Comparison of ENCODE assay signal across 22 mouse cellular contexts in genomic region chr3:86711530-86711929, GRCm38 (mm10).
DNase-seq lines count a peak whose midpoint lies in the region; ATAC-seq and TF ChIP-seq lines count a peak whose summit lies in the region.
"Had no signal": no experiment of that assay in that cellular context is flagged by ENCODE, and none has a peak within 500 bp of the region (broad histone marks: within the 10 kb centered on the region; RNA-seq: fewer than 3 reads in every experiment).

No protein-coding gene starts in this region.

- DNase-seq in hindbrain, embryonic 11.5 days (ENCODE audit: low spot score): no peak
- no peak for DNase-seq in embryonic facial prominence, embryonic 10.5 days (ENCODE audit: low spot score)
- no peak for DNase-seq in hindbrain, postnatal 0 days (ENCODE audit: low spot score)
- no peak for DNase-seq in cerebellum, adult 11-12 months
- DNase-seq: adrenal gland, postnatal 25 days; cerebellum, adult 9-11 months; heart, postnatal 4 days; kidney, adult 18-20 months; layer of hippocampus, adult 9-11 months; liver, embryonic 13.5 days; lung, adult 2 months; lung, postnatal 14 days; right cerebral cortex, adult 18-20 months; thymus, adult 18-20 months; thymus, postnatal 36 days had no signal

- no peak overlapping the region for H3K4me3 ChIP-seq in hindbrain, embryonic 13.5 days
- no peak overlapping the region for H3K4me3 ChIP-seq in hindbrain, embryonic 11.5 days (ENCODE audit: low read depth, low read length)
- H3K4me3 ChIP-seq in embryonic facial prominence, embryonic 10.5 days: no peak overlapping the region
- H3K4me3 ChIP-seq in hindbrain, postnatal 0 days (ENCODE audit: low read length): no peak overlapping the region
- no peak overlapping the region for H3K4me3 ChIP-seq in neural tube, embryonic 15.5 days (replicated peaks)
- H3K4me3 ChIP-seq: erythroblast, embryonic 14.5 days; forebrain, embryonic 12.5 days; heart, embryonic 10.5 days; liver, embryonic 13.5 days had no signal

- H3K9ac ChIP-seq in hindbrain, embryonic 13.5 days: no peak overlapping the region
- no peak overlapping the region for H3K9ac ChIP-seq in hindbrain, embryonic 11.5 days (ENCODE audit: low read depth, low read length)
- H3K9ac ChIP-seq in hindbrain, postnatal 0 days (replicated peaks; ENCODE audit: low read length): no peak overlapping the region
- no peak overlapping the region for H3K9ac ChIP-seq in neural tube, embryonic 15.5 days (replicated peaks)
- H3K9ac ChIP-seq: forebrain, embryonic 12.5 days; liver, embryonic 13.5 days had no signal

- H3K4me1 ChIP-seq in hindbrain, embryonic 13.5 days (replicated peaks): peaks cover 15% of the 10 kb centered on the region
- H3K4me1 ChIP-seq in hindbrain, embryonic 11.5 days (replicated peaks; ENCODE audit: control insufficient read depth, insufficient read depth, low read length): no peaks in the 10 kb centered on the region
- H3K4me1 ChIP-seq in embryonic facial prominence, embryonic 10.5 days: peaks cover 51% of the 10 kb centered on the region
- no peaks in the 10 kb centered on the region for H3K4me1 ChIP-seq in hindbrain, postnatal 0 days (ENCODE audit: insufficient read depth, low read length)
- peaks cover 3% of the 10 kb centered on the region; the same call in 1 of the 2 replicates for H3K4me1 ChIP-seq in neural tube, embryonic 15.5 days
- H3K4me1 ChIP-seq: liver, embryonic 13.5 days had no signal

- 0 out of 2 replicates have a peak, but pooled peaks have one; percentile 32 for ATAC-seq in hindbrain, embryonic 13.5 days (ENCODE audit: low FRiP score)
- no peak for ATAC-seq in hindbrain, embryonic 11.5 days (ENCODE audit: low FRiP score)
- ATAC-seq in hindbrain, postnatal 0 days: no peak
- no peak for ATAC-seq in neural tube, embryonic 15.5 days (ENCODE audit: low FRiP score)
- no peak for ATAC-seq in frontal cortex, adult (ENCODE audit: low TSS enrichment)

- peak overlapping the region; percentile 70; the same call in 1 of the 2 replicates for H3K27ac ChIP-seq in hindbrain, embryonic 13.5 days
- H3K27ac ChIP-seq in hindbrain, embryonic 11.5 days (ENCODE audit: low read depth, low read length): no peak overlapping the region
- H3K27ac ChIP-seq in embryonic facial prominence, embryonic 10.5 days (replicated peaks): peak overlapping the region; percentile 70; the same call in 1 of the 2 replicates
- 0 out of 2 replicates have a peak overlapping the region, but pooled peaks have one; percentile 51 for H3K27ac ChIP-seq in hindbrain, postnatal 0 days
- H3K27ac ChIP-seq in neural tube, embryonic 15.5 days (replicated peaks): peak overlapping the region; percentile 29; the same call in 1 of the 2 replicates
- H3K27ac ChIP-seq: forebrain, embryonic 12.5 days; kidney, postnatal 0 days; liver, embryonic 13.5 days had no signal

- no peaks in the 10 kb centered on the region for H3K27me3 ChIP-seq in hindbrain, embryonic 13.5 days
- no peaks in the 10 kb centered on the region for H3K27me3 ChIP-seq in hindbrain, embryonic 11.5 days (ENCODE audit: control insufficient read depth, insufficient read depth, low read length)
- H3K27me3 ChIP-seq in embryonic facial prominence, embryonic 10.5 days (replicated peaks; ENCODE audit: low read depth, poor library complexity, severe bottlenecking): peaks cover 3% of the 10 kb centered on the region; the same call in 1 of the 2 replicates
- no peaks in the 10 kb centered on the region for H3K27me3 ChIP-seq in hindbrain, postnatal 0 days (ENCODE audit: insufficient read depth, low read length)
- 0 out of 2 replicates have a peak, but pooled peaks cover 2% of the 10 kb centered on the region for H3K27me3 ChIP-seq in neural tube, embryonic 15.5 days (replicated peaks)
- H3K27me3 ChIP-seq: liver, embryonic 13.5 days had no signal

- 74% methylated on average over 1 of the region's 1 CpGs for WGBS in hindbrain, embryonic 13.5 days
- WGBS in hindbrain, embryonic 11.5 days: 81% methylated on average over 1 of the region's 1 CpGs
- 79% methylated on average over 1 of the region's 1 CpGs for WGBS in embryonic facial prominence, embryonic 10.5 days
- 54% methylated on average over 1 of the region's 1 CpGs for WGBS in hindbrain, postnatal 0 days
- 45% methylated on average over 1 of the region's 1 CpGs for WGBS in neural tube, embryonic 15.5 days

- H3K36me3 ChIP-seq in hindbrain, embryonic 13.5 days: no peaks in the 10 kb centered on the region
- no peaks in the 10 kb centered on the region for H3K36me3 ChIP-seq in hindbrain, embryonic 11.5 days (ENCODE audit: control insufficient read depth, insufficient read depth, low read length)
- H3K36me3 ChIP-seq in embryonic facial prominence, embryonic 10.5 days (replicated peaks): no peaks in the 10 kb centered on the region
- H3K36me3 ChIP-seq in hindbrain, postnatal 0 days (ENCODE audit: insufficient read depth, low read length): no peaks in the 10 kb centered on the region
- no peaks in the 10 kb centered on the region for H3K36me3 ChIP-seq in neural tube, embryonic 15.5 days
- H3K36me3 ChIP-seq: forebrain, embryonic 12.5 days; heart, embryonic 10.5 days; liver, embryonic 13.5 days had no signal

- peak; percentile 36 for TF ChIP-seq CTCF in hindbrain, postnatal 0 days (IDR thresholded peaks at IDR 0.05; ENCODE audit: low read depth)

- no peak overlapping the region for H3K4me2 ChIP-seq in hindbrain, embryonic 13.5 days
- no peak overlapping the region for H3K4me2 ChIP-seq in hindbrain, embryonic 11.5 days (replicated peaks; ENCODE audit: low read depth, low read length)
- H3K4me2 ChIP-seq in hindbrain, postnatal 0 days (ENCODE audit: low read depth, low read length): no peak overlapping the region
- no peak overlapping the region for H3K4me2 ChIP-seq in neural tube, embryonic 15.5 days
- H3K4me2 ChIP-seq: forebrain, embryonic 12.5 days; liver, embryonic 13.5 days had no signal

- no peaks in the 10 kb centered on the region for H3K9me3 ChIP-seq in hindbrain, embryonic 13.5 days
- H3K9me3 ChIP-seq in hindbrain, embryonic 11.5 days (ENCODE audit: control insufficient read depth, low read length): no peaks in the 10 kb centered on the region
- no peaks in the 10 kb centered on the region for H3K9me3 ChIP-seq in embryonic facial prominence, embryonic 10.5 days
- H3K9me3 ChIP-seq in hindbrain, postnatal 0 days (ENCODE audit: low read length): no peaks in the 10 kb centered on the region
- H3K9me3 ChIP-seq in neural tube, embryonic 15.5 days (replicated peaks): no peaks in the 10 kb centered on the region
- H3K9me3 ChIP-seq: forebrain, embryonic 12.5 days; heart, embryonic 10.5 days; liver, embryonic 13.5 days had no signal
